Mouse (Mus musculus) megakaryocyte-erythroid progenitor cell, adult 5-6 weeks (primary cell): ENCODE data around the gene Prep. TPM values are rescaled to one million over a fixed set of nuclear protein-coding genes. Genes with fewer than 3 reads are reported as not detected.
A peak's percentile ranks its signal among the peaks of the same experiment; 100 is the strongest.
"Not testable (repeated sequence)": the region's sequence is repeated elsewhere in the genome, so short reads cannot be mapped to it uniquely, and the experiment has no call there.

Experiments used
- ATAC-seq: replicated peaks from 2 replicates; pipeline ENCODE4 v1.8.0; 2016; ENCODE audit warnings: mild to moderate bottlenecking, inconsistent platforms; ENCODE audit not compliant: severe bottlenecking, poor library complexity, low FRiP score, low TSS enrichment
- total RNA-seq, 2 experiments: library from RNA; stranded (forward) in 1 of 2; stranded (reverse) in 1 of 2; fragments of 200-1000, 215-1000 nt in 1 of 2; fragments of >200 nt in 1 of 2; fragmentation: Nextera tagmentation in 1 of 2; gene quantifications; 2 replicates each; pipeline ENCODE4 v1.2.3; 2014 to 2017

Gene Prep
- total RNA-seq, 2 experiments from 2014 or later, result 9.0 to 13.6 TPM

- ATAC-seq, result no peak
Observed at GRCm38 (mm10) chr10:45074543-45074942, 7.5 kb downstream of the Prep start.

- ATAC-seq, result no peak
Observed at GRCm38 (mm10) chr10:45075491-45076051, 8.6 kb downstream of the Prep start.

- ATAC-seq, result no peak
Observed at GRCm38 (mm10) chr10:45076585-45076984, 9.6 kb downstream of the Prep start.

- ATAC-seq, result no peak
Observed at GRCm38 (mm10) chr10:45077353-45077752, 10.3 kb downstream of the Prep start.

- no peak for ATAC-seq
Observed at GRCm38 (mm10) chr10:45079756-45080155, 12.8 kb downstream of the Prep start.

- peak; percentile 28; the same call in 1 of the 2 replicates for ATAC-seq
Observed at GRCm38 (mm10) chr10:45080490-45080889, 13.5 kb downstream of the Prep start.

GRCm38 (mm10) chr10:45082730-45083129 is 15.7 kb downstream of the Prep start:
- no peak for ATAC-seq

GRCm38 (mm10) chr10:45084002-45084401 is 17.0 kb downstream of the Prep start:
- ATAC-seq, result not testable (repeated sequence)

GRCm38 (mm10) chr10:45084471-45084870 is 17.5 kb downstream of the Prep start:
- ATAC-seq, result no peak

- ATAC-seq, result no peak
Observed at GRCm38 (mm10) chr10:45085315-45085714, 18.3 kb downstream of the Prep start.

- peak; percentile 69; the same call in 1 of the 2 replicates for ATAC-seq
Observed at GRCm38 (mm10) chr10:45086637-45087036, 19.6 kb downstream of the Prep start.

GRCm38 (mm10) chr10:45091462-45092079 is 24.6 kb downstream of the Prep start:
- ATAC-seq, result no peak

- no peak for ATAC-seq
Observed at GRCm38 (mm10) chr10:45092080-45093056, 25.4 kb downstream of the Prep start.

GRCm38 (mm10) chr10:45098751-45099150 is 31.7 kb downstream of the Prep start:
- no peak for ATAC-seq

GRCm38 (mm10) chr10:45100473-45100872 is 33.5 kb downstream of the Prep start:
- ATAC-seq, result no peak

- no peak for ATAC-seq
Observed at GRCm38 (mm10) chr10:45103184-45103583, 36.2 kb downstream of the Prep start.

GRCm38 (mm10) chr10:45104098-45104497 is 37.1 kb downstream of the Prep start:
- peak; percentile 31; the same call in 1 of the 2 replicates for ATAC-seq

GRCm38 (mm10) chr10:45104535-45105079 is 37.6 kb downstream of the Prep start:
- no peak for ATAC-seq

- ATAC-seq, result no peak
Observed at GRCm38 (mm10) chr10:45106541-45106940, 39.5 kb downstream of the Prep start.

GRCm38 (mm10) chr10:45107313-45107712 is 40.3 kb downstream of the Prep start:
- ATAC-seq, result no peak
